Mouse (Mus musculus): ENCODE results near the gene Gm17018.

- TF ChIP-seq CTCF (conservative IDR thresholded peaks at IDR 0.05; ENCODE audit: insufficient read depth, insufficient read length, low read depth, low read length): no peak
- TF ChIP-seq POLR2A (IDR thresholded peaks at IDR 0.05; ENCODE audit: low read depth, low read length): no peak
These were observed 16.8 kb downstream of the Gm17018 start for GRCm38 (mm10) chr19:45577141-45577750.
